Mouse (Mus musculus): ENCODE data around the gene Lyz2. TPM values are rescaled to one million over a fixed set of nuclear protein-coding genes. Genes with fewer than 3 reads are reported as not detected.
"Not testable (repeated sequence)": the region's sequence is repeated elsewhere in the genome, so short reads cannot be mapped to it uniquely, and the experiment has no call there.

Lyz2 gene
- polyA plus RNA-seq, 1 experiment, result 116 TPM

DNA sequence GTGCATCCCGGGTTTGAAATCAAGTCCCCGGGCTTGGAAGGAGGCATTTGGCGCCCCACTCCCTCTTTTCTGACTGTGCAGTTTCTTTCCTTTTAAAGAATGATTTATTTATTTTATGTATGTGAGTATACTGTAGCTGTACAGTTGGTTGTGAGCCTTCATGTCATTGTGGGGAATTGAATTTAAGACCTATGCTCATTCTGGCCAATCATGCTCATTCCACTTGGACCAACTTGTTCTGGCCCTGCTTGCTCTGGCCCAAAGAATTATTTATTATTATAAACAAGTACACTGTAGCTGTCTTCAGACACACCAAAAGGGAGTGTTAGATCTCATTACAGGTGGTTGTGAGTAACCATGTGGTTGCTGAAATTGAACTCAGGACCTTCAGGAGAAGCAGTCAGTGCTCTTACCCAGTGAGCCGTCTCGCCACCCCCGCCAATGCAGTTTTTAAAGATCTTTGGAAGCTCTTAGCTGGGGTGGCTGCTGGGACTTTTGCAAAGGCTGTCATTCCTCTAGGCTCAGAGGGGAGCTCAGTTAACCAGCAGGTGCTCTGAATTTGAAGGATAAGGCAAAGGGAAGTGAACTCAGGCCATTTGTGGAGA, 4.3 kb upstream of the Lyz2 start:
- TF ChIP-seq CTCF (IDR thresholded peaks at IDR 0.05; ENCODE audit: borderline replicate concordance, insufficient read depth, low read length) (no peak), POLR2A (IDR thresholded peaks at IDR 0.05; ENCODE audit: low read depth, low read length) (no peak)
- Histone ChIP-seq H3K4me1 (ENCODE audit: control insufficient read depth, insufficient read depth, low read length) (no peaks in the 10 kb centered on the region), H3K4me3 (ENCODE audit: insufficient read depth, low read length) (no peak overlapping the region), H3K27ac (ENCODE audit: insufficient read depth, low read length) (no peak overlapping the region)

DNA sequence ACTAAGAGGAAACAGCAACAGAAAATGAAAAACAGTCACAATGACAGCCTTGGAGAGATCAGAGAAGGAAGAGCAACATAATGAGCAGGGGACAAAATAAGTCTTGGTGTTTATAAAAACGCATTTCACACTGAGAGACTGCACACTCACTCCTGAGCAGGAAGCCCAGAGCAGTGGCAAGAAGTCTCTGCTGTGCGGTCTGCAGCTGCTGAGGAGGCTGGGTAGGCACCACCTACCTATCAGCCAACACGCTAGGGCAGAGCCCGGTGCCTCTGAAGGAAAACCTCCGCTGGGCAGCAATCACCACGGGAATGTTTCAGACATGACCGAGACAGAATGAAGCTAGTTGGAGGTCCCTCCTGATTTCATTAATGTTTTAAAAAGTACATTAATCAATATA, 3.5 kb upstream of the Lyz2 start:
- not testable (repeated sequence) for H3K4me3 ChIP-seq (ENCODE audit: insufficient read depth, low read length); H3K4me1 ChIP-seq (ENCODE audit: control insufficient read depth, insufficient read depth, low read length); H3K27ac ChIP-seq (ENCODE audit: insufficient read depth, low read length)

- TF ChIP-seq POLR2A (IDR thresholded peaks at IDR 0.05; ENCODE audit: low read depth, low read length) (no peak), CTCF (IDR thresholded peaks at IDR 0.05; ENCODE audit: borderline replicate concordance, insufficient read depth, low read length) (no peak)
- Histone ChIP-seq H3K27ac (ENCODE audit: insufficient read depth, low read length) (no peak overlapping the region), H3K4me3 (ENCODE audit: insufficient read depth, low read length) (no peak overlapping the region), H3K4me1 (ENCODE audit: control insufficient read depth, insufficient read depth, low read length) (no peaks in the 10 kb centered on the region)
These were observed 2.7 kb upstream of the Lyz2 start for GRCm38 (mm10) chr10:117284578-117285520.

- Histone ChIP-seq H3K4me1 (ENCODE audit: control insufficient read depth, insufficient read depth, low read length) (no peaks in the 10 kb centered on the region), H3K27ac (ENCODE audit: insufficient read depth, low read length) (no peak overlapping the region), H3K4me3 (ENCODE audit: insufficient read depth, low read length) (no peak overlapping the region)
- TF ChIP-seq POLR2A (IDR thresholded peaks at IDR 0.05; ENCODE audit: low read depth, low read length) (no peak), CTCF (IDR thresholded peaks at IDR 0.05; ENCODE audit: borderline replicate concordance, insufficient read depth, low read length) (no peak)
These were observed 1.9 kb upstream of the Lyz2 start for GRCm38 (mm10) chr10:117283871-117284577.

DNA sequence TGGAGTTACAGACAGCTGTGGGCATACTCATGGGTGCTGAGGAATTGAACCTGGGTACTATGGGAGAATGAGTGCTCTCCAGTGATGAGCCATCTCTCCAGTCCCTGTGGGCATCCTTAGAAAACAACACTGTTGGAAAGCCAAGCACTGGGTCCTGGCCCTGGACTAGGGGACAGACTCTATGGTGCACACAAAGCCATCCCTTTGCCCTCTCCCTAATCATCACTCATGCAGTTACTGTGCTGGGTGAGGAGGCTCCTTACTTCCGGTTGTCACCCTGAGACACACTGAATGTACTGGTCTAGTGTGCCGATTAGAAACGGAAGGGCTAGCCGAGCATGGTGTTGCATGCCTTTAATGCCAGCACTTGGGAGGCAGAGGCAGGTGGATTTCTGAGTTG, 1.1 kb upstream of the Lyz2 start:
- not testable (repeated sequence) for H3K4me1 ChIP-seq (ENCODE audit: control insufficient read depth, insufficient read depth, low read length); H3K4me3 ChIP-seq (ENCODE audit: insufficient read depth, low read length); H3K27ac ChIP-seq (ENCODE audit: insufficient read depth, low read length)

DNA sequence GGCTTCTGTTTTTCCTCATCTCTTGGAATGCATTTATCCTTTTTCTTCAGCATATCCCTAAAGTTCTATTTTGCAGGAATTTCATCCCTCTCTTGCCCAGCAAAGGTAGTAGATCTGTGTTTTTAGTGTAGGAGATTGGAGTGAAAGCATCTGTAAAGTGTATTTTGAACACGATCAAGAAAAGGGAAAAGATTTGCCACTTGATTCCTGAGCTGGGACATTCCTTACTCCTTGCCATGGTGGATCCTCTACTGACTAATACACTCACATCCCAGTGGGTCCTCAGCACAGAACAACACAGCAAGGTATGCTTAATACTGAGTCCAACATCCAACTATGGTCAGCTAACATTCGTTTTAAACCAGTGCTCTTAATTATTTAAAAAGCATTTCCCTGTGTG, 430 bp upstream of the Lyz2 start:
- no peak for TF ChIP-seq POLR2A (IDR thresholded peaks at IDR 0.05; ENCODE audit: low read depth, low read length)
- no peak for TF ChIP-seq CTCF (IDR thresholded peaks at IDR 0.05; ENCODE audit: borderline replicate concordance, insufficient read depth, low read length)
- Histone ChIP-seq H3K27ac (ENCODE audit: insufficient read depth, low read length) (no peak overlapping the region), H3K4me1 (ENCODE audit: control insufficient read depth, insufficient read depth, low read length) (no peaks in the 10 kb centered on the region), H3K4me3 (ENCODE audit: insufficient read depth, low read length) (no peak overlapping the region)

DNA sequence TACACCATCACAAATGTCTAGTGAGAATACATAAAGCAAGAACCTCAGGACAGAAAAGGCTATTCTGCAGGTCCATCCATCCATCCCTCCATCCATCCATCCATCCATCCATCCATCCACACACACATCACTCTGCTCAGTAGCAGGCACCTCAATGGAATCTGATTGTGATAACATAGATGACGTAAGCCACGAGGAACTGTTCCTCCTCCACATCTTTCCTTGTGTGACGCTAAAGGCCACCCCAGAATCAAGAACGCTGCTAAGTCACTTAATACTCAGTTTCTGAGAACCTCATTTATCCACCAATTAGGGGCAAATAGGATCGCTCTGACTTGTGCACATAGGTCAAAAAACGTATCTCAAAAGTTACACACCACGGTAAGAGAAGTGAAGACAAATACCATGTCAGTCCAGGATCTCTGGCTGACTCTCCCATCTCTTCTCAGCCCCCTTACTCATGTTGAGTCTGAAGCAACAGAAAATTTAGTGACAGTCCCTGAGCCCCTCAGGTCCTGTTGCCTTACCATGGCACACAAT, 670 bp downstream of the Lyz2 start:
- no peaks in the 10 kb centered on the region for H3K4me1 ChIP-seq (ENCODE audit: control insufficient read depth, insufficient read depth, low read length)
- no peak overlapping the region for H3K27ac ChIP-seq (ENCODE audit: insufficient read depth, low read length)
- no peak overlapping the region for H3K4me3 ChIP-seq (ENCODE audit: insufficient read depth, low read length)
- TF ChIP-seq CTCF (IDR thresholded peaks at IDR 0.05; ENCODE audit: borderline replicate concordance, insufficient read depth, low read length), result no peak
- TF ChIP-seq POLR2A (IDR thresholded peaks at IDR 0.05; ENCODE audit: low read depth, low read length), result no peak

DNA sequence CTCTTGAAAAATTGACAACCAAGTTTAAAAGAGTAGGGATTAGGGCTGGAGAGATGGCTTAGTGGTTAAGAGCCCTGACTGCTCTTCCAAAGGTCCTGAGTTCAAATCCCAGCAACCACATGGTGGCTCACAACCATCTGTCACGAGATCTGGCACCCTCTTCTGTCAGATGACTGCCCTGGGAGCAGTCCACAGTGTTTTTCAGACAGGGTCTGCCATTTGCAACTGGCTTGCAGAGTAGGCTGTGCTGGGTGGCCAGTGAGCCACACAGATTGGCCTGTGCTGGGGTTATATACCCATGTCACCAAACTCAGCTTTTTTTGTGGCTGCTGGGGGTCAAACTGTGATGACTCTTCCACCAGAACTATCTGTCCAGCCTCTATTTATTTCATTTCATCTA, 2.1 kb downstream of the Lyz2 start:
- Histone ChIP-seq H3K4me1 (ENCODE audit: control insufficient read depth, insufficient read depth, low read length) (no peaks in the 10 kb centered on the region), H3K27ac (ENCODE audit: insufficient read depth, low read length) (no peak overlapping the region), H3K4me3 (ENCODE audit: insufficient read depth, low read length) (no peak overlapping the region)
- TF ChIP-seq CTCF (IDR thresholded peaks at IDR 0.05; ENCODE audit: borderline replicate concordance, insufficient read depth, low read length) (no peak), POLR2A (IDR thresholded peaks at IDR 0.05; ENCODE audit: low read depth, low read length) (no peak)

GRCm38 (mm10) chr10:117278510-117278909, 3.6 kb downstream of the Lyz2 start:
- H3K4me3 ChIP-seq (ENCODE audit: insufficient read depth, low read length); H3K27ac ChIP-seq (ENCODE audit: insufficient read depth, low read length); H3K4me1 ChIP-seq (ENCODE audit: control insufficient read depth, insufficient read depth, low read length): not testable (repeated sequence)

DNA sequence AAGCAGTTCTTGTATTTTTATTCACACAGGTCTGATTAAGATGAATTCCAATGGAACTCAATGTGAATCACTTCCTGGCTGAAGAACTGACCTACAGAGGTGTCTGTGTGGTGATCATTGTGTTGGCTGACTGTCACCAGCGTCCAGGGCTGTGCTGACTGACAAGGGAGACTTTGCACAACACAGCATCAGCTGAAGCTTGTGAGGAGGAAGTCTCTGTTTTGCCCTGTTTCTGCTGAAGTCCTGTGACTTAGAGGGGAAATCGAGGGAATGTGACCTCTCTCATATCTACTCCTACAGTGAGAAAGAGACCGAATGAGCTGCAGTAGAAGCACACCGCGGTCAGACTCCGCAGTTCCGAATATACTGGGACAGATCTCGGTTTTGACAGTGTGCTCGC, 4.3 kb downstream of the Lyz2 start:
- H3K27ac ChIP-seq (ENCODE audit: insufficient read depth, low read length); H3K4me1 ChIP-seq (ENCODE audit: control insufficient read depth, insufficient read depth, low read length); H3K4me3 ChIP-seq (ENCODE audit: insufficient read depth, low read length): not testable (repeated sequence)
